8 mouse cellular contexts compared by ENCODE assay signal in the genomic region with DNA sequence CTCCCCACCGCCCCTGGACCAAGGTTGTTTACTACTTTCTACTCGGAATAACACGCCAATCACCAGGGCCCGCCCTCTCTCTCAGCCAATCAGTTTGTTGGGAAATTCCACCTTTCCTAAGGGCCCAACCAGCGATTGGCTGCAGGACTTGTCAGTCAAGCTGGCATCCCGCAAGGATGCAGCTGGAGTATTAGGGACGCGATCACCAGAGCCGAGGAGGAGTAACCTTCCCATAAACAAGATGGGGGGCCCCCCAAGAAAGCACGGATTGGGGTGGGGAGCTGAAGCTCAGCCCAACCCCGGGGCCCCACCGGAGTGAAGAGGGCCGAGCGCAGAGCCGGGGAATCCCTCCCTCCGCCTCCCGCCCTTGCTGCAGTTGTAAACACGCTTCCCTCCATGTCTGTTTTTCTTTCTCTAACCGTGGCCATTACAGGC.
DNase-seq lines count a peak whose midpoint lies in the region; ATAC-seq lines count a peak whose summit lies in the region.

No protein-coding gene starts in this region.

- H3K4me1 ChIP-seq in hindbrain, embryonic 12.5 days = peaks cover 56% of the 10 kb centered on the region

- peak overlapping the region; percentile 95 for H3K27ac ChIP-seq in hindbrain, embryonic 12.5 days

- 0% methylated on average over 19 of the region's 19 CpGs for WGBS in hindbrain, embryonic 12.5 days

- DNase-seq in MN1 (ENCODE audit: low spot score) = peak; percentile 99
- DNase-seq in cerebellum, adult 9-10 months = peak; percentile 100
- peak; percentile 98 to 100 for DNase-seq in frontal cortex, adult 2 months (ENCODE audit: extremely low spot score in 1 of 2, low spot score in 1 of 2)
- peak; percentile 100 for DNase-seq in layer of hippocampus, postnatal 14 days (ENCODE audit: low spot score in 2 of 2)
- peak; percentile 99 for DNase-seq in lung, postnatal 14 days
- peak; percentile 100 for DNase-seq in retina, adult 2 months (ENCODE audit: low read depth, low spot score)
- DNase-seq in thymus, postnatal 36 days = peak; percentile 95 to 97

- H3K4me3 ChIP-seq in hindbrain, embryonic 12.5 days = peak overlapping the region; percentile 50

- peak overlapping the region; percentile 79 for H3K4me2 ChIP-seq in hindbrain, embryonic 12.5 days (replicated peaks)

- peak; percentile 94 for ATAC-seq in hindbrain, embryonic 12.5 days (ENCODE audit: low FRiP score)

- peak overlapping the region; percentile 71 for H3K9ac ChIP-seq in hindbrain, embryonic 12.5 days

- H3K9me3 ChIP-seq in hindbrain, embryonic 12.5 days (replicated peaks) = no peaks in the 10 kb centered on the region

- H3K36me3 ChIP-seq in hindbrain, embryonic 12.5 days = no peaks in the 10 kb centered on the region

- no peaks in the 10 kb centered on the region for H3K27me3 ChIP-seq in hindbrain, embryonic 12.5 days

Comparison
In these comparisons a context has a peak if more than half of its experiments do, and no peak if none do; other contexts are left out.
1. Peak in every context shown above with its lines: DNase-seq, ATAC-seq, H3K4me3 ChIP-seq and H3K27ac ChIP-seq.